Mouse (Mus musculus): Measurements from ENCODE around the gene Psmd1. TPM values are rescaled to one million over a fixed set of nuclear protein-coding genes. Genes with fewer than 3 reads are reported as not detected.
A peak's percentile ranks its signal among the peaks of the same experiment; 100 is the strongest.

Psmd1 gene
- polyA plus RNA-seq, 1 experiment from 2014 or later, result 86.2 TPM

DNA sequence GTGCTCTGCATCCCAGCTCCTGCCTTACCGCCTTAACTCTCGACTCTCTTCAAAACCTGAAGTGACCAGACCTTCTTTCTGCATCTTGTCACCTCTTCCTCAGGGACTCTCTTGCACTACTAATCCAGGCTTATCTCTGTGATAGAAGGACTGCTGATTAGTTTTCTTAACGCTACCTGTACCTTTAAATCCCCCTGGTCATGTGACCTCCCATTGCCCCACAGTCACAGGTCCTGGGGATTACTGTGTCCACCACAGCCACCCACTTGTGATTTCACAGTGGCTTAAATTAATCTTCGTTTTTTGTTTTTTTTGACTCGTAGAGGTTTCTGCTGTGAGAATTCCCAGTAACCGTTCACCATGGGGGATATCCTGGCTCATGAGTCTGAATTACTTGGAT, 92.4 kb downstream of the Psmd1 start:
- Histone ChIP-seq H3K27me3 (replicated peaks; ENCODE audit: insufficient read depth, low read length) (no peaks in the 10 kb centered on the region), H3K27ac (ENCODE audit: low read length) (no peak overlapping the region), H3K4me2 (replicated peaks; ENCODE audit: low read depth, low read length) (no peak overlapping the region), H3K9me3 (ENCODE audit: low read length) (no peaks in the 10 kb centered on the region), H3K4me1 (ENCODE audit: insufficient read depth, low read depth, low read length) (peaks cover 4% of the 10 kb centered on the region; the same call in 1 of the 2 replicates), H3K36me3 (ENCODE audit: insufficient read depth, low read length) (no peaks in the 10 kb centered on the region; the same call in 1 of the 2 replicates), H3K4me3 (ENCODE audit: low read depth, low read length) (no peak overlapping the region), H3K9ac (replicated peaks; ENCODE audit: low read depth) (no peak overlapping the region)
- no peak for DNase-seq (ENCODE audit: low spot score)
- ATAC-seq, result no peak
- WGBS, result 88% methylated on average over 6 of the region's 6 CpGs
- TF ChIP-seq CTCF (IDR thresholded peaks at IDR 0.05), result no peak
- no peak for TF ChIP-seq EP300 (IDR thresholded peaks at IDR 0.05)

DNA sequence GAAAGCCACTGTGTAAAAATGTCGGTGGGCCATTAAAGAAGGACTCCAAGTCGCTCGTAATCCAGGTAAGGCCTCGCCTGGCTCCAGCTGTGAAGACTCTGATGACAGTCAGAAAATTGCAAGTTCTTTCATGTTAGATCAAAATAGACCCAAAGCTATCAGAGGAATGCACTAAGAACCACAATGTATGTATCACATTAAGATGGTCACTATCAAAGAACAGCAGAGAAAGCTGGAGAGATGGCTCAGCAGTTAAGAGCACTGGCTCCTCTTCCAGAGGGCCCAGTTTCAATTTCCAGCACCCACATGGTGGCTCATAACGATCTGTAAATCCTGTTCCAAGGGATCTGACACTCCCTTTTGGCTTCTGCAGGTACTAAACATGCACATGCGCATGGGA, 95.9 kb downstream of the Psmd1 start:
- H3K27ac ChIP-seq (ENCODE audit: low read length), result no peak overlapping the region
- H3K4me1 ChIP-seq (ENCODE audit: insufficient read depth, low read depth, low read length), result peaks cover 3% of the 10 kb centered on the region; the same call in 1 of the 2 replicates
- H3K9ac ChIP-seq (replicated peaks; ENCODE audit: low read depth), result no peak overlapping the region
- no peak for DNase-seq (ENCODE audit: low spot score)
- ATAC-seq, result no peak
- WGBS, result 85% methylated on average over 6 of the region's 6 CpGs
- H3K4me3 ChIP-seq (ENCODE audit: low read depth, low read length), result no peak overlapping the region
- no peak overlapping the region for H3K4me2 ChIP-seq (replicated peaks; ENCODE audit: low read depth, low read length)
- no peaks in the 10 kb centered on the region for H3K9me3 ChIP-seq (ENCODE audit: low read length)
- no peak for TF ChIP-seq CTCF (IDR thresholded peaks at IDR 0.05)
- no peak for TF ChIP-seq EP300 (IDR thresholded peaks at IDR 0.05)
- H3K27me3 ChIP-seq (replicated peaks; ENCODE audit: insufficient read depth, low read length), result no peaks in the 10 kb centered on the region
- H3K36me3 ChIP-seq (ENCODE audit: insufficient read depth, low read length), result no peaks in the 10 kb centered on the region; the same call in 1 of the 2 replicates

DNA sequence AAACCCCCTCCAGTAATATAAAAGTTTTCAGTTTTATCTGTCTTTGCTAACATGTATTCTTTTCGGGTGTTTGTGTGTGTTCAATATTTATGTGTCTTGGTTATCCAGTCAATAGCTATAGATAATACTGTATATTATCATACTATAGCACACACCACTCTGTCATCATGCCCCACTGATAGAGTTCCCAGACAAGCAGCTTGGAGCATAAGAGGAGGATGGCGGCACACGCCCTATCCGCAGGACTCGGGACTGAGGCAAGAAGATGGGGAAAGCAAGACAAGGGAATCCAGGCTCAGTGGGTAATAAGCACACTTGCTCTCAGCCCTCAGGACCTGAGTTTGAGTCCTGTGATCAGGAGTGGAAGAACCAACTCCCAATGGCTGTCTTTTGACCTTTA, 96.3 kb downstream of the Psmd1 start:
- no peak overlapping the region for H3K4me2 ChIP-seq (replicated peaks; ENCODE audit: low read depth, low read length)
- WGBS, result 92% methylated on average over 5 of the region's 5 CpGs
- no peaks in the 10 kb centered on the region for H3K4me1 ChIP-seq (ENCODE audit: insufficient read depth, low read depth, low read length)
- DNase-seq (ENCODE audit: low spot score) (no peak), ATAC-seq (no peak)
- TF ChIP-seq CTCF (IDR thresholded peaks at IDR 0.05) (no peak), EP300 (IDR thresholded peaks at IDR 0.05) (no peak)
- H3K4me3 ChIP-seq (ENCODE audit: low read depth, low read length), result no peak overlapping the region
- no peak overlapping the region for H3K27ac ChIP-seq (ENCODE audit: low read length)
- no peaks in the 10 kb centered on the region; the same call in 1 of the 2 replicates for H3K36me3 ChIP-seq (ENCODE audit: insufficient read depth, low read length)
- no peaks in the 10 kb centered on the region for H3K27me3 ChIP-seq (replicated peaks; ENCODE audit: insufficient read depth, low read length)
- H3K9me3 ChIP-seq (ENCODE audit: low read length), result no peaks in the 10 kb centered on the region
- no peak overlapping the region for H3K9ac ChIP-seq (replicated peaks; ENCODE audit: low read depth)

DNA sequence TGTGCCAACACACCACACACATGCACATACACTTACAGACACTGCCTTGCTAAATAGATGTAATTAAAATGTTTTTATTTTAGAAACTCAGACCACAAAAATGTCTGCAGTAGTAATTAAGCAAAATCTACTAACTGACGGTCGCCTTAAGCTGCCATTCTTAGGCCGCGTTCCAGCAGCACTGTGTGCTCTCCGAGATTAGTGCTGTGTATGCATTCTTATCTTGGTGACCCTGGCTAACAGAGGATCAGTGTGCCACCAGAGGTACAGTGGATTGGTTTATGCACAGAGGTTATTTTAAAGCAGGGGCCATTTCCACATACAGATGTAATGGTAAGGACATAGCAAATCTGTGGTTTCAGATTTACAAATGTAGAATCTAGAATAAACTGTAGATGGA, 96.9 kb downstream of the Psmd1 start:
- no peak for TF ChIP-seq EP300 (IDR thresholded peaks at IDR 0.05)
- no peak for TF ChIP-seq CTCF (IDR thresholded peaks at IDR 0.05)
- Histone ChIP-seq H3K27me3 (replicated peaks; ENCODE audit: insufficient read depth, low read length) (no peaks in the 10 kb centered on the region), H3K4me3 (ENCODE audit: low read depth, low read length) (no peak overlapping the region), H3K9me3 (ENCODE audit: low read length) (no peaks in the 10 kb centered on the region), H3K36me3 (ENCODE audit: insufficient read depth, low read length) (no peaks in the 10 kb centered on the region; the same call in 1 of the 2 replicates), H3K27ac (ENCODE audit: low read length) (no peak overlapping the region), H3K4me1 (ENCODE audit: insufficient read depth, low read depth, low read length) (no peaks in the 10 kb centered on the region), H3K4me2 (replicated peaks; ENCODE audit: low read depth, low read length) (no peak overlapping the region), H3K9ac (replicated peaks; ENCODE audit: low read depth) (no peak overlapping the region)
- 90% methylated on average over 5 of the region's 5 CpGs for WGBS
- no peak for ATAC-seq
- no peak for DNase-seq (ENCODE audit: low spot score)

DNA sequence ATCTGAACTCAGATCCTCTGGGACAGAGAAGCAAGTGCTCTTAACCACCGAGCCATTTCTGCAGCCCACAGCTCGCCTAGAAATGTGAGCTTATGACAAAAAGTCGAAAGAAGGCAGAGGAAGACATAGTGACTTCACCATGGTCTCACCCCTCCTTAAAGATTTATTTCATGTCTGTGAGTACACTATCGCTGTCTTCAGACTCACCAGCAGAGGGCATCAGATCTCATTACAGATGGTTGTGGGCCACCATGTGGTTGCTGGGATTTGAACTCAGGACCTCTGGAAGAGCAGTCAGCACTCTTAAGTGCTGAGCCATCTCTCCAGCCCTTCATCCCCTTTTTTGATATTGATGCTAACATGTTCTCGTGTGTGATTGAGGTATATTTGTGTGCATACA, 110.4 kb downstream of the Psmd1 start:
- Histone ChIP-seq H3K27me3 (replicated peaks; ENCODE audit: insufficient read depth, low read length) (no peaks in the 10 kb centered on the region), H3K4me2 (replicated peaks; ENCODE audit: low read depth, low read length) (no peak overlapping the region), H3K36me3 (ENCODE audit: insufficient read depth, low read length) (0 out of 2 replicates have a peak, but pooled peaks cover 3% of the 10 kb centered on the region), H3K9me3 (ENCODE audit: low read length) (no peaks in the 10 kb centered on the region), H3K4me3 (ENCODE audit: low read depth, low read length) (no peak overlapping the region), H3K27ac (ENCODE audit: low read length) (no peak overlapping the region), H3K4me1 (ENCODE audit: insufficient read depth, low read depth, low read length) (no peaks in the 10 kb centered on the region), H3K9ac (replicated peaks; ENCODE audit: low read depth) (no peak overlapping the region)
- 89% methylated on average over 5 of the region's 5 CpGs for WGBS
- TF ChIP-seq EP300 (IDR thresholded peaks at IDR 0.05), result no peak
- TF ChIP-seq CTCF (IDR thresholded peaks at IDR 0.05), result peak; percentile 25; the same call in 1 of the 2 replicates
- ATAC-seq (no peak), DNase-seq (ENCODE audit: low spot score) (no peak)

DNA sequence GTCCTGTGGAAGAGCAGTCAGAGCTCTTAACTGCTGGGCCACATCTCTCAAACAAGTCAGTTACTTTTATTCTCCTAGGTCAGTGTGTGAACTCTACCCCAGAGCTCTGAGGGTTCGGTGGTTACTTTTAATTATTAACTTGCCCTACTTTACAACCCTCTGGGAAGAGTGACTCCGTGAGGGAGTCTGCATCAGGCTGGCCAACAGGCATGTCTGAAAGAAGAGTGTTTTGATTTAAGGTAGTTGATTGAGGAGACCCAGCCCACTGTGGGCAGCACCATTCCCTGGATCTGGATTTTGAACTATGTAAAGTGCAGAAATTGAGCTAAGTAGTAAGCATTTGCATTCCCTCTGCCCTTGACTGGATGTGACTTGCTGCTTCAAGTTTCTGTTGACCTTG, 111.9 kb downstream of the Psmd1 start:
- H3K9ac ChIP-seq (replicated peaks; ENCODE audit: low read depth), result no peak overlapping the region
- no peak for ATAC-seq
- H3K9me3 ChIP-seq (ENCODE audit: low read length), result no peaks in the 10 kb centered on the region
- no peak for DNase-seq (ENCODE audit: low spot score)
- TF ChIP-seq EP300 (IDR thresholded peaks at IDR 0.05), result no peak
- TF ChIP-seq CTCF (IDR thresholded peaks at IDR 0.05), result no peak
- H3K4me3 ChIP-seq (ENCODE audit: low read depth, low read length), result no peak overlapping the region
- no peak overlapping the region for H3K27ac ChIP-seq (ENCODE audit: low read length)
- H3K4me1 ChIP-seq (ENCODE audit: insufficient read depth, low read depth, low read length), result no peaks in the 10 kb centered on the region
- H3K27me3 ChIP-seq (replicated peaks; ENCODE audit: insufficient read depth, low read length), result no peaks in the 10 kb centered on the region
- 0 out of 2 replicates have a peak, but pooled peaks cover 3% of the 10 kb centered on the region for H3K36me3 ChIP-seq (ENCODE audit: insufficient read depth, low read length)
- 63% methylated on average over 2 of the region's 2 CpGs for WGBS
- no peak overlapping the region for H3K4me2 ChIP-seq (replicated peaks; ENCODE audit: low read depth, low read length)

All from lung, postnatal 0 days (tissue).